Mouse (Mus musculus) urinary bladder, postnatal 36 days (tissue): Measurements from ENCODE around the gene Tbx19.

Experiments
- DNase-seq, 2 experiments: peaks; one replicate each; pipeline ENCODE4 v3.0.0; 2022; ENCODE audit warnings: low spot score in 2 of 2, mixed read lengths in 1 of 2

Tbx19 gene

GRCm38 (mm10) chr1:165185116-165185515 is 24.5 kb upstream of the Tbx19 start:
- DNase-seq: no peak

GRCm38 (mm10) chr1:165184178-165184577 is 23.6 kb upstream of the Tbx19 start:
- no peak for DNase-seq

- no peak for DNase-seq
These were observed 22.8 kb upstream of the Tbx19 start for GRCm38 (mm10) chr1:165183400-165183799.

- no peak for DNase-seq
These were observed 18.7 kb upstream of the Tbx19 start for GRCm38 (mm10) chr1:165179321-165179720.

- DNase-seq: no peak
These were observed 17.5 kb upstream of the Tbx19 start for GRCm38 (mm10) chr1:165178075-165178474.

GRCm38 (mm10) chr1:165174059-165174616 is 13.6 kb upstream of the Tbx19 start:
- no peak for DNase-seq

- no peak for DNase-seq
These were observed 10.7 kb upstream of the Tbx19 start for GRCm38 (mm10) chr1:165171277-165171676.

- DNase-seq: no peak
These were observed 9.6 kb upstream of the Tbx19 start for GRCm38 (mm10) chr1:165170157-165170556.

GRCm38 (mm10) chr1:165169462-165169861 is 8.9 kb upstream of the Tbx19 start:
- no peak for DNase-seq

GRCm38 (mm10) chr1:165164920-165165319 is 4.3 kb upstream of the Tbx19 start:
- DNase-seq: no peak

- no peak for DNase-seq
These were observed 1.7 kb downstream of the Tbx19 start for GRCm38 (mm10) chr1:165158841-165159240.

GRCm38 (mm10) chr1:165154162-165154561 is 6.4 kb downstream of the Tbx19 start:
- DNase-seq: no peak

GRCm38 (mm10) chr1:165151216-165151615 is 9.4 kb downstream of the Tbx19 start:
- DNase-seq: no peak

GRCm38 (mm10) chr1:165142343-165142916 is 18.1 kb downstream of the Tbx19 start:
- DNase-seq: no peak

GRCm38 (mm10) chr1:165140227-165140626 is 20.3 kb downstream of the Tbx19 start:
- DNase-seq: no peak

- DNase-seq: no peak
These were observed 26.7 kb downstream of the Tbx19 start for GRCm38 (mm10) chr1:165133858-165134257.

GRCm38 (mm10) chr1:165133279-165133678 is 27.3 kb downstream of the Tbx19 start:
- no peak for DNase-seq

GRCm38 (mm10) chr1:165132187-165132877 is 28.2 kb downstream of the Tbx19 start:
- DNase-seq: peak; percentile 32 to 55

- no peak for DNase-seq
These were observed 31.0 kb downstream of the Tbx19 start for GRCm38 (mm10) chr1:165129573-165129972.

- no peak for DNase-seq
These were observed 39.5 kb downstream of the Tbx19 start for GRCm38 (mm10) chr1:165121096-165121495.

GRCm38 (mm10) chr1:165120349-165120898 is 40.1 kb downstream of the Tbx19 start:
- DNase-seq: peak; percentile 75 to 85

GRCm38 (mm10) chr1:165119760-165120159 is 40.8 kb downstream of the Tbx19 start:
- DNase-seq: no peak
